Mouse (Mus musculus): ENCODE measurements around the gene Lgi4. TPM values are rescaled to one million over a fixed set of nuclear protein-coding genes. Genes with fewer than 3 reads are reported as not detected.

Gene Lgi4
- polyA plus RNA-seq, 1 experiment from 2014 or later, result 0.29 TPM

DNA sequence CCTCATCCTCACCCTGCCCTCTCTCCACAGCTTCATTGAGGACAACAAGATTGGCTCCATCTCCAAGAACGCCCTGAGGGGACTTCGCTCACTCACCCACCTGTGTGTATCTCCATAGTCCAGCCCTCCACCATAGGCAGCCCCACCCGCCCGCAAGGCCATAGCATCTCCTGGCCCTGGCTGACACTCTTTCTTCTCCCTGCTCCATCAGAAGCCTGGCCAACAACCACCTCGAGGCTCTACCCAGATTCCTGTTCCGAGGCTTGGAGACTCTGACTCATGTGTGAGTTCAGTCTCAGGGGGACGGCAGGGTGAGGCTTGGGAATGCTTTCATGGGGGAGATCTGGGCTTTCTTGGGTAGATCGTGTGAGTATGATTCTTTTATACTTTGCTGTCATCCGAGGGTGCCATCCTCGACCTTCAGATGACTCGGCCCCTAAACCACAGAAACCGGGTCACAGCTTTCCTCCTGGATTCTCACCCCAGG, 4.0 kb downstream of the Lgi4 start:
- no peaks in the 10 kb centered on the region for H3K9me3 ChIP-seq
- 92% methylated on average over 12 of the region's 12 CpGs for WGBS

DNA sequence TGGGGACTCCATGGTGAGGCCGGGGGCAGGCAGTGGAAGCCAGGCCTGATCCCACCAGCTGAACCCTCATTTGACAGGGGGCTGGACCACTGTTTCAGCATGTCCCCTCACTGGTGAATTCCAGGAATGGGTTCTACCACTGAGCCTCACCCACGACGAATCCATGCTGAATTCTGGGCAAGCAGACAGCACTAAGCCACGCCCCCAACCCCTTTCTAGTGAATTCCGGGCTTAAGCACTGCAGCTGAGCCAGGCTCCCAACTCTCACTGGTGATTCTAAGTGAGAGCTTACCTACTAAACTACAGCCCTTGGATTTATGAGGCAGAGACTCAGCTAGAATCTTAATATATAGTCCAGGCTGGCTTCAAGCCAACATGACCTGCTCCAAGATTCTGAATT, 8.7 kb downstream of the Lgi4 start:
- Histone ChIP-seq H3K27me3 (no peaks in the 10 kb centered on the region; the same call in 1 of the 2 replicates), H3K36me3 (replicated peaks) (no peaks in the 10 kb centered on the region), H3K9me3 (no peaks in the 10 kb centered on the region), H3K9ac (no peak overlapping the region), H3K4me1 (no peaks in the 10 kb centered on the region; the same call in 1 of the 2 replicates), H3K4me2 (no peak overlapping the region), H3K27ac (no peak overlapping the region), H3K4me3 (replicated peaks) (no peak overlapping the region)
- 54% methylated on average over 5 of the region's 5 CpGs for WGBS
- no peak for ATAC-seq (ENCODE audit: low FRiP score)

More for the DNA sequence above, 4.0 kb downstream of the Lgi4 start:
- Histone ChIP-seq H3K27me3 (no peaks in the 10 kb centered on the region; the same call in 1 of the 2 replicates), H3K27ac (no peak overlapping the region), H3K4me1 (0 out of 2 replicates have a peak, but pooled peaks cover 5% of the 10 kb centered on the region), H3K4me2 (no peak overlapping the region), H3K4me3 (replicated peaks) (no peak overlapping the region), H3K36me3 (replicated peaks) (no peaks in the 10 kb centered on the region), H3K9ac (no peak overlapping the region)
- no peak for ATAC-seq (ENCODE audit: low FRiP score)

DNA sequence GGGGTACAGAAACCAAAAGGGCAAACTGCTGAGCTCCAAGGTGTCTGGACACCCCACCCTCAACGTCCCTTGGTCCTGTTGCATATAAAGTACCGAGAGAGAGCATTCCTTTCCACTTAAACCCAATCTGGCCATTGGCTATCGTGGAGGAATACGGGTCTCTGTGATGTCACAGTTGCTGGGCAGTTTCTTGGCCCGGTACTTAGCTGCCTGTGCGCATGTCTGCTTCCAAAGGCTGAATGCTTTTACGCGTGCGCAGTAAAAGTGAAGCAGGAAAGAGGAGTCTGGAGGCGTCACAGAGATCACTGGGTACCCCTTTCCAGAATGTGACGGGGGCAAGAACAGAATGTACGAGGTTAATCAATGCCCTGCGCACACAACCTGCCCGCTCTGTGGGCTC, 10.3 kb downstream of the Lgi4 start:
- no peak overlapping the region for H3K27ac ChIP-seq
- no peak overlapping the region for H3K4me3 ChIP-seq (replicated peaks)
- no peaks in the 10 kb centered on the region for H3K36me3 ChIP-seq (replicated peaks)
- no peaks in the 10 kb centered on the region; the same call in 1 of the 2 replicates for H3K4me1 ChIP-seq
- H3K4me2 ChIP-seq, result no peak overlapping the region
- no peaks in the 10 kb centered on the region; the same call in 1 of the 2 replicates for H3K27me3 ChIP-seq
- no peak for ATAC-seq (ENCODE audit: low FRiP score)
- WGBS, result 90% methylated on average over 14 of the region's 14 CpGs
- H3K9me3 ChIP-seq, result no peaks in the 10 kb centered on the region
- H3K9ac ChIP-seq, result no peak overlapping the region

DNA sequence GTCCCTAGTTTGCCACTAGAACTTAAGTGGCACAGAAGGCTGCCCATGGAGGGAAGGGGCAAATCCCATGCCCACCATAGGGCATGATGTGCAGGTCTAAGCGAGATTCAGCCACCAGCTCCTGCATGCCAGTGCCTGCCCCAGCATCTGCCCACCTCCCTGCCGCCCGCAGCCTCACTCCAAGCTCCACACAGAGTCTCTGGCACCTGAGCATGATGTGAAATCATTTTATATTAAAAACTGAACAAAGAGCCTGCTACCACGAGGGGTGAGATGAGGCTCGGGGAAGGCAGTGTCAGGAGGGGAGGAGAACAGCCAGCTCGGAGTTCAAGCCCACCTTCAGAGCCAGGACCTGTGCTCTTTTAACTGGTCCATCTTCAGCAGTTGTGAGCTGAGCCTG, 11.2 kb downstream of the Lgi4 start:
- no peak for ATAC-seq (ENCODE audit: low FRiP score)
- no peak overlapping the region for H3K4me3 ChIP-seq (replicated peaks)
- H3K36me3 ChIP-seq (replicated peaks), result no peaks in the 10 kb centered on the region
- 77% methylated on average over 6 of the region's 6 CpGs for WGBS
- no peak overlapping the region for H3K9ac ChIP-seq
- no peak overlapping the region for H3K27ac ChIP-seq
- no peaks in the 10 kb centered on the region; the same call in 1 of the 2 replicates for H3K4me1 ChIP-seq
- no peaks in the 10 kb centered on the region for H3K9me3 ChIP-seq
- no peaks in the 10 kb centered on the region; the same call in 1 of the 2 replicates for H3K27me3 ChIP-seq
- H3K4me2 ChIP-seq, result no peak overlapping the region

DNA sequence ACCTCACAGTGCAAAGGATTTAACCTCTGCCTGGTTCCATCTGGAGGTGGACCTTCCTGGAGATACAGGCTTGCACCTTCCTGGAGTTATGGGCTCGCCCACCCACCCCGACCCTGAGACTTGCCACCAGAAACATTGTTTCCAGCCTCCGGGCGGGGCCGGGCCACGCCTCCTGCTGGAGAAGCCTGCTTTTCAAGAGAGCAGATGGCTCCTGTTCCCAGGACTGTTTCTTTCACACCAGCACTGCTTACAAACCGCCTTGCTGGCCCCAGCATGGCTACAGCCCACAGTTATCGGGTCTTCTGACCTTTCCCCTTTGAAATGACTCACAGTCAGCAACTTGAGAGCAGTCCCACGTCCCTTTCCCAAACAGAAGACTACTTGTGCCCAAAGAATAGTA, 13.2 kb downstream of the Lgi4 start:
- no peaks in the 10 kb centered on the region; the same call in 1 of the 2 replicates for H3K4me1 ChIP-seq
- no peaks in the 10 kb centered on the region for H3K27me3 ChIP-seq
- no peak overlapping the region for H3K4me2 ChIP-seq
- H3K27ac ChIP-seq, result no peak overlapping the region
- H3K36me3 ChIP-seq (replicated peaks), result no peaks in the 10 kb centered on the region
- 67% methylated on average over 9 of the region's 9 CpGs for WGBS
- H3K9ac ChIP-seq, result no peak overlapping the region
- no peak overlapping the region for H3K4me3 ChIP-seq (replicated peaks)
- H3K9me3 ChIP-seq, result no peaks in the 10 kb centered on the region
- ATAC-seq (ENCODE audit: low FRiP score), result no peak

DNA sequence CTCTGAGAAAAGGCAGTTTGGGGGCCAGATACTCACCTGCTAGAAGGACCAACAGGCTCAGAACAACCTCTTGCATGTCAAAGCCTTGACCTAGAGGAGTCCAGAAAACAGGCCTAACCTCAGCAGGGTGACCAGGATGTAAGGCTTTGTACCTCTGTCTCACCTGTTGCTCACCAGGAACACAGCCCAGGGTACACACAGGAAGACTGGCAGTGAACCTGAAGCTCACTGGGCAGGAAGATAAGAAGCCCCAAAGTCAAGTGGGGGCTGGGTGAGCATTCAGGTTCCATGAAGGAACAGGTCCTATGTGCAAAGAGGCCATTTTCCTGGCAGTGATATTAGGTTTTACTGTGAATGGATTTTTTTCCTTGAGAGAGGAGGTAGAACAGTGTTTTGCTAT, 14.4 kb downstream of the Lgi4 start:
- no peaks in the 10 kb centered on the region for H3K9me3 ChIP-seq
- H3K27me3 ChIP-seq, result no peaks in the 10 kb centered on the region
- H3K9ac ChIP-seq, result no peak overlapping the region
- no peak overlapping the region for H3K4me2 ChIP-seq
- H3K27ac ChIP-seq, result no peak overlapping the region
- ATAC-seq (ENCODE audit: low FRiP score), result no peak
- no peak overlapping the region for H3K4me3 ChIP-seq (replicated peaks)
- H3K36me3 ChIP-seq (replicated peaks), result no peaks in the 10 kb centered on the region
- H3K4me1 ChIP-seq, result no peaks in the 10 kb centered on the region; the same call in 1 of the 2 replicates

DNA sequence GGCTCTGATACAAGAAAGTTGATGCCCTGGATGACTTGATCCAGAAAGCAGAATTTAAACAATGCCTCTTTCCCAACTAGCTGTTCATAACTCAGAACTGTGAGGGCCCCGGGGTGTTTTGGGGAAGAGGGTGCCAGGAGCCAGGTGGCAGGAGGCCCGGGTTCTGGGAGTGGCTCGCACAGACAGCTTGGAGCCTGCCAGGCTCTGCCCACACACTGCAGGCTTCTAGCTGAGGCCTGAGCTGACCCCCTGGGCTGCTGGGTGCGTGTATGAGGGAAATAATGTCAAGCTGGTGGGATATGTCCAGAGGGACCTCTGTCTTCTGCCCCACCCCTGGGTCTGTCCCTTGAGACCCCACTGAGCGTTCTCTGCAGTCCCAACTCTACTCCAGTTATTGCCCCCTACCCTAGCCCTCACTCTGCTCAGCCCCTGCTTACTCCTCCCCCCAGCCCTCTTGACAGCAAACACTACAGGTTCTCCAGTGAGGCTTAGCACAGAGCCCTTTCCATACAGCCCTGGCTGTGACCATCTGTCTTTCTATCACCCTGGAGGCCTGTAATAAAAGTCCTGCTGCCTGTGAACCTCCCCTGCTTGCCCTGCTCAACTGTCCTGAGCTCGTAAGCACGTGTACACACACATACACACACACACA, 15.0 kb downstream of the Lgi4 start:
- 68% methylated on average over 7 of the region's 7 CpGs for WGBS

DNA sequence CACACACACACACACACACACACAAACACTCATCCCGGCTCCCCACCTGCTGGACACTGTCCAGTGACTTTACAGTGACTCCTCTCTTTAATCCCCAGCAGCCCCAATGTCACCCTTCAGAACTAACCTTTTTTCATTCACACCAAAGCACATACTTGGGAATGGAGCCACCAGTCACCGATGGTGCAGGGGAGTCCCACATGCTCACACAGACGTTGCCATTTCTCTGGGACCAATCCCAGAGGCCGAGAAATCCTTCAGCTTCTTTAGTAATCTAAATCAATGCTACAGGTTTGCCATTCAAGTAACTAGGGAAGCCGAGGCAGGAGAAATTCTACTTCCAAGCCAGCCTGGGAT, 15.5 kb downstream of the Lgi4 start:
- H3K36me3 ChIP-seq (replicated peaks), result no peaks in the 10 kb centered on the region
- ATAC-seq (ENCODE audit: low FRiP score), result no peak
- H3K9me3 ChIP-seq, result no peaks in the 10 kb centered on the region
- H3K27me3 ChIP-seq, result no peaks in the 10 kb centered on the region
- H3K4me1 ChIP-seq, result no peaks in the 10 kb centered on the region; the same call in 1 of the 2 replicates
- 82% methylated on average over 5 of the region's 5 CpGs for WGBS
- H3K4me2 ChIP-seq, result no peak overlapping the region
- H3K9ac ChIP-seq, result no peak overlapping the region
- H3K27ac ChIP-seq, result no peak overlapping the region
- no peak overlapping the region for H3K4me3 ChIP-seq (replicated peaks)

More for the DNA sequence above, 15.0 kb downstream of the Lgi4 start:
- H3K4me2 ChIP-seq, result no peak overlapping the region
- ATAC-seq (ENCODE audit: low FRiP score), result no peak
- no peak overlapping the region for H3K4me3 ChIP-seq (replicated peaks)
- no peaks in the 10 kb centered on the region for H3K9me3 ChIP-seq
- no peaks in the 10 kb centered on the region; the same call in 1 of the 2 replicates for H3K4me1 ChIP-seq
- H3K27ac ChIP-seq, result no peak overlapping the region
- no peak overlapping the region for H3K9ac ChIP-seq
- H3K27me3 ChIP-seq, result no peaks in the 10 kb centered on the region
- no peaks in the 10 kb centered on the region for H3K36me3 ChIP-seq (replicated peaks)

DNA sequence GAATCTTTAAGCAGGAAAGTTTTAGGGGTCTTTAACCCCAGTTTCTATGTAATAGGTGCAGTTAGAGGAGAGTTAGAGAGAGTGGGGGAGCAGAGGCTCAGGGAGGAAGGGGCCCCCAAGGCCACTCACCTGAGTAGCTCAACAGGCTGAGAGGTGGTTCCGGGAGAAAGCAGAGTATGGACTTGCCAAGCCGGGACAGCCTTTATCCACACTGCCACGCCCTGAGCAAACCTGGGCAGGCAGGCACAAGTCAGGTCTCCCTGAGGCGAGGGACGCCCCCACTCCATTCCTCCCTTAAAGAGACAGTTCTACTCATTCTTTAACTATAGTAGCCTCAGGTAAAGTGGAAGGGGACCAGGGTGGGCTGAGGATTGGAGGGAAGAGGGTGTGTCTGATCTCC, 17.4 kb downstream of the Lgi4 start, which contains the start of gene Fxyd3:
TSS of gene Fxyd3 (minus strand) at position 213 of the 400 bp plus-strand sequence.
- ATAC-seq (ENCODE audit: low FRiP score), result no peak
- no peaks in the 10 kb centered on the region for H3K27me3 ChIP-seq
- H3K9me3 ChIP-seq, result no peaks in the 10 kb centered on the region
- 53% methylated on average over 5 of the region's 5 CpGs for WGBS
- no peak within 1 kb of the TSS for H3K4me2 ChIP-seq
- H3K4me1 ChIP-seq, result no peaks in the 10 kb centered on the region
- H3K27ac ChIP-seq, result no peak within 1 kb of the TSS
- H3K36me3 ChIP-seq (replicated peaks), result no peaks in the 10 kb centered on the region
- H3K4me3 ChIP-seq (replicated peaks), result no peak within 1 kb of the TSS
- H3K9ac ChIP-seq, result no peak within 1 kb of the TSS

DNA sequence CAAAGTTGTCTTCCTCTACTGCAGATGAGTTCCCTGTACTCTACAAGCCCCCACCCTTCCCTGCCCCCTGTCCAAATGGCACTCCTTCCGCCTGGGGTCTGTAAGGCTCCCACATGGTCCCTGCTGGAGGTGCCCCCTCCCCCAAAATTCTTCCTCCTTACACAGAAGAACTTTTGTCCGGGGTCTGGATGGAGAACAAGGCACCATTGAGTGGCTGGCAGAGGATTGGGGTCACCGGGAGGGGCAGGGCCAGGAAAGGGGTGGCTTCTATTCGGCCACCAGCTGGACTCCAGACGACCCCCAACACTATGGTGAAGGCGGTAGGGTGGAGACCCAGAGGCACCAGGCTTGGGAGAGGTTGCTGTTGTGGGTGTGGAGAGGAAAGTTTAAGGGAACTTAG, 18.3 kb downstream of the Lgi4 start:
- no peaks in the 10 kb centered on the region for H3K27me3 ChIP-seq
- no peaks in the 10 kb centered on the region for H3K4me1 ChIP-seq
- H3K4me2 ChIP-seq, result no peak overlapping the region
- H3K27ac ChIP-seq, result no peak overlapping the region
- no peaks in the 10 kb centered on the region for H3K9me3 ChIP-seq
- no peak overlapping the region for H3K4me3 ChIP-seq (replicated peaks)
- H3K9ac ChIP-seq, result no peak overlapping the region
- H3K36me3 ChIP-seq (replicated peaks), result no peaks in the 10 kb centered on the region
- no peak for ATAC-seq (ENCODE audit: low FRiP score)
- 53% methylated on average over 6 of the region's 6 CpGs for WGBS

DNA sequence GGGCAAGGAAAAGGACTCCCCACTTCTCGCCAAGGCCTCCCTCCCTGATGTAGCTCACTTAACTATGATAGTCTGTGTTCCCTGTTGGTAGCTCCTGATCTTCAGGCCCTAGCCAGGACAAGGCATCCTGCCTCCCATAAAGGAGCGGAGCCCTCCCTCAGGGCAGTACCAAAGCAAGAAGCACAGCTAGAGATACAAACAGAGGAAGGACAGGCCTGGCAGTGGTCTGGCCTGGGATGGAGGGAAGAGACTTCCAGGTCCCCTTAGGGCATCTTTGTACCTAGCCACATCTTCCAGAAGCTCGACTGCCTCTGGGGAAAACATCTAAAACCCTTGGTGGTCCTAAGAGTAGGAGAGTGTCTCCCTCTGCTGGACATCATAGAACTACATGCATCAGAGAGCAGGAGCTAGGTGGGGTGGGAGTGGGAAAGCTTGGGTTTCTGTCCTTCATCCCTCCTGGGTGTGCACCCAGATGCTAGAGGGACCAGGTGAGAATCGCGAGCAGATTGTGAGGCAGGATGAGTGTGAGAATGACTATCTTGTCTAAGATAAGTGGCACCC, 18.8 kb downstream of the Lgi4 start:
- WGBS, result 53% methylated on average over 5 of the region's 5 CpGs
- no peaks in the 10 kb centered on the region for H3K9me3 ChIP-seq
- H3K4me3 ChIP-seq (replicated peaks), result no peak overlapping the region
- no peaks in the 10 kb centered on the region for H3K27me3 ChIP-seq
- H3K9ac ChIP-seq, result no peak overlapping the region
- H3K27ac ChIP-seq, result no peak overlapping the region
- H3K36me3 ChIP-seq (replicated peaks), result no peaks in the 10 kb centered on the region
- peaks cover 4% of the 10 kb centered on the region for H3K4me1 ChIP-seq
- H3K4me2 ChIP-seq, result no peak overlapping the region
- no peak for ATAC-seq (ENCODE audit: low FRiP score)

DNA sequence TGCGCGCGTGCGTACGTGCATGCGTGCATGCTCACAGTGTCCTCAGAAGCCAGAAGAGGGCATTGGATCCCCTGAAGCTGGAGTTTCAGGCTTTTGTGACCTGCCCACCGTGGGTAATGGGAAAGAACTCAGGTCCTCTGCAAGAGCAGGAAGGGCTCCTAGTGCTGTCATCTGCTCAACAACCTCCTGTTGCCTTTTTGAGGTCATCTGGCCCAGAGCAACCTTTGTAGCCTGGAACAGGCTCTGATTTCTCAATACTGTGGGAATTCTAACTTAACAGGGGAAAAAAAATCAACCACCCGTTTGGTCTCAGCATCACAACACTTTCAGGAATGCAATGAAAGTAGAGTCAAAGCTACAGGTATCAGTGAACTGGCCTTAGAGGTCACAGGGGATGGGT, 20.5 kb downstream of the Lgi4 start:
- Histone ChIP-seq H3K27me3 (0 out of 2 replicates have a peak, but pooled peaks cover 4% of the 10 kb centered on the region), H3K9ac (no peak overlapping the region), H3K4me2 (no peak overlapping the region), H3K4me3 (replicated peaks) (no peak overlapping the region), H3K4me1 (peaks cover 8% of the 10 kb centered on the region), H3K36me3 (replicated peaks) (no peaks in the 10 kb centered on the region), H3K27ac (no peak overlapping the region), H3K9me3 (no peaks in the 10 kb centered on the region)
- 88% methylated on average over 8 of the region's 8 CpGs for WGBS
- no peak for ATAC-seq (ENCODE audit: low FRiP score)

DNA sequence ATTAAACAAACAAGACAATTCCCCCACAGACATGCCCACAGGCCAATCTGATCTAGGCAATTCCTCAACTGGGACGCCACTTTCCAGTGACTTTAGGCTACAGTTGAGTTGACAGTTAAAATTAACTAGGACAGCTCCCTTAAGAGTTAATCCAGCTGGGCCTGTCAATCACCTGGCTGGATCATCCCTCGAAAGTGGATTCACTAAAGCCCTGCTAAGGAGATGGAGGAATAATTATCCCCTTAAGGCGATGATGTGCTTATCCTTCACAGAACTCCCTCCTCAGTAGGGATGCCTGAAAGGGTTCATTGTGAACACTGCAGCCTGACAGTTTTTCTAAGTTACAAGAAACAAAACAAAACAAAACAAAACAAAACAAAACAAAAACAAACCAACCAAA, 21.5 kb downstream of the Lgi4 start:
- 36% methylated on average over 3 of the region's 3 CpGs for WGBS
- Histone ChIP-seq H3K4me3 (replicated peaks) (no peak overlapping the region), H3K27me3 (0 out of 2 replicates have a peak, but pooled peaks cover 4% of the 10 kb centered on the region)

More for the DNA sequence above, 21.5 kb downstream of the Lgi4 start:
- no peak overlapping the region for H3K9ac ChIP-seq
- ATAC-seq (ENCODE audit: low FRiP score), result no peak
- H3K9me3 ChIP-seq, result no peaks in the 10 kb centered on the region
- H3K4me1 ChIP-seq, result peaks cover 15% of the 10 kb centered on the region
- H3K4me2 ChIP-seq, result no peak overlapping the region
- H3K36me3 ChIP-seq (replicated peaks), result no peaks in the 10 kb centered on the region
- H3K27ac ChIP-seq, result no peak overlapping the region

Data from forebrain, embryonic 12.5 days (tissue).